Mouse (Mus musculus) heart, embryonic 11.5 days (tissue): ENCODE measurements around the gene Lipe. TPM values are rescaled to one million over a fixed set of nuclear protein-coding genes. Genes with fewer than 3 reads are reported as not detected.

Source experiments
- ATAC-seq: fragments of 200-750 bp; cut with Nextera tagmentation; replicated peaks from 2 replicates; pipeline ENCODE4 v1.8.0; 2017; ENCODE audit warnings: moderate library complexity; ENCODE audit not compliant: insufficient number of reproducible peaks, low FRiP score, low TSS enrichment
- H3K27ac ChIP-seq: fragments of 300-500 bp; sonication (generic); 2 replicates; pipeline ENCODE4 v1.5.1; 2014; ENCODE audit warnings: mild to moderate bottlenecking, low read depth, low read length
- H3K27me3 ChIP-seq: fragments of 300-500 bp; sonication (generic); 2 replicates; pipeline ENCODE4 v1.6.1; 2014; ENCODE audit warnings: mild to moderate bottlenecking, low read length, mixed read lengths; ENCODE audit not compliant: control insufficient read depth, insufficient read depth
- H3K36me3 ChIP-seq: fragments of 300-500 bp; sonication (generic); 2 replicates; pipeline ENCODE4 v1.6.1; 2014; ENCODE audit warnings: mild to moderate bottlenecking, low read length, moderate library complexity, mixed read lengths; ENCODE audit not compliant: control insufficient read depth, insufficient read depth
- H3K4me1 ChIP-seq: fragments of 300-500 bp; sonication (generic); 2 replicates; pipeline ENCODE4 v1.6.1; 2014; ENCODE audit warnings: low read length; ENCODE audit not compliant: control insufficient read depth, insufficient read depth
- H3K4me2 ChIP-seq: fragments of 300-500 bp; sonication (generic); 2 replicates; pipeline ENCODE4 v1.6.1; 2014; ENCODE audit warnings: mild to moderate bottlenecking, moderate library complexity
- H3K4me3 ChIP-seq: fragments of 300-500 bp; sonication (generic); 2 replicates; pipeline ENCODE4 v1.5.1; 2014; ENCODE audit warnings: low read depth, low read length
- H3K9ac ChIP-seq: fragments of 300-500 bp; sonication (generic); 2 replicates; pipeline ENCODE4 v1.6.1; 2014; ENCODE audit warnings: mild to moderate bottlenecking, low read depth, low read length, moderate library complexity
- H3K9me3 ChIP-seq: fragments of 300-500 bp; sonication (generic); replicated peaks from 2 replicates; pipeline ENCODE4 v1.6.1; 2016; ENCODE audit warnings: low read length; ENCODE audit not compliant: control insufficient read depth
- WGBS: fragments of 180-500 bp; shearing (Covaris S2); extraction: QIAGEN DNeasy Blood & Tissue Kit; methylation state at CpG from one replicate; pipeline ENCODE4 v1.1.7; 2014; ENCODE audit not compliant: insufficient replicate concordance; 5-methylcytosine and 5-hydroxymethylcytosine counted together
- polyA plus RNA-seq: library from polyadenylated mRNA; unstranded; fragments of >200 nt; fragmentation: Nextera tagmentation; extraction: Ambion mirVana; gene quantifications from 2 replicates; pipeline ENCODE4 v1.2.1, GENCODE M21; 2014

Lipe gene
- polyA plus RNA-seq, 1 experiment from 2014 or later: 1.6 TPM

DNA sequence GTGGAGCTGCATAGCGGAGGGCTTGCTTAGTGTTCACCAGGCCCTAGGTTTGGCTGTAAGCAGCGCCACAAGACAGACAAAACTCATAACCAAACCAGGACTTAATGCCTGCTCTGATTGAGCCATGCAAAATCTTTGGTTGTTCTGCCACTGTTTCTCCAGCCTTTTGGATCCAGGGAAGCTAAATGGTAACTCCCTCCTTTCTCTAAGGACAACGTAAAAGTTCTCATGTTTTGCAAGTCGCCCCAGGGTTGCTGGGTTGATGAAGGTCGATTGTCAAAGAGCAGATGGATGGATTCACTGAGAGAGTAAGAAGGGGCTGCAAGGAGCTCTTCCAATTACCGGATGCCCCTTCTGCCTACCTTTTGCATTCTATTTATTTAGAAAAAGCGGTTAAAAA, 3.8 kb downstream of the Lipe start:
- peaks cover 10% of the 10 kb centered on the region; the same call in 1 of the 2 replicates for H3K27me3 ChIP-seq
- no peak for ATAC-seq
- peak overlapping the region; percentile 68; the same call in 1 of the 2 replicates for H3K9ac ChIP-seq
- H3K4me2 ChIP-seq: peak overlapping the region; percentile 83
- H3K27ac ChIP-seq: no peak overlapping the region
- H3K4me1 ChIP-seq: peaks cover 10% of the 10 kb centered on the region
- 16% methylated on average over 7 of the region's 7 CpGs for WGBS
- H3K9me3 ChIP-seq: no peaks in the 10 kb centered on the region
- 0 out of 2 replicates have a peak, but pooled peaks cover 2% of the 10 kb centered on the region for H3K36me3 ChIP-seq
- peak overlapping the region; percentile 69 for H3K4me3 ChIP-seq

DNA sequence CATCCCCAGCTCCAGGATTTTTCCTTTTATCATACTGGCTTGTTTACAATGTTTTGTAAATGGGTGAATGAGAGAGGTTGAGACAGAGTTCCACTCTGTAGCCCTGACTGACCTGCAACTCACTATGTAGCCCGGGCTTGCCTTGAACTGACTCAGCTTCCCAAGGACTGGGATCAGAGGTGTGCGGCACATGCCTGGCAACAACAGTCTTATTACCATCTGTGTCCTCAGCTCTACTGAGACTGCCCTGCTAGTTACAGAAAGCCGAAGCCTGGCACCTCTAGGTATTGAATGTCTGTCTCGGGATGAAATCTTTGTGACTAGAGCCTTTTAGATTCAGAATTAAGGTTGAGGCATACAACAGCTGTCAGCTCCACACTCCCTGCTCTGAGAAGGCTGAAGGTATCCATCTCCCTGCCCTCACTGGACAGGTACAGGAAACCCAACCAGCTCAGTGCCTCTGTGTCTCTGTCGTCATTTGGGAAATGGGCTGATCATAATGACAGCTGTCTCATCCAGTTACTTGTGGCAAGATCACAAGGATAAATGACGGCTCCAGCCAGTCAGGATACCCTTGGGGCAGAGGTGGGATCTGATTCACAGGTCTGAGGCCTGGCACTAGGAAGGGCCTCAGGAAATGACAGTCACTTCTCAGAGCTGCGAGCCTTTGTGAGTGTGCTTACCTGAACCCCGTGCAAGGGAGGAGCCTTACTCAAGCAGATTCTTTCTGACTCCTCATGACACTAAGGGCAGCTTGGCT, 4.9 kb downstream of the Lipe start:
- 75% methylated on average over 8 of the region's 8 CpGs for WGBS
- Histone ChIP-seq H3K4me3 (no peak overlapping the region), H3K9ac (no peak overlapping the region)

DNA sequence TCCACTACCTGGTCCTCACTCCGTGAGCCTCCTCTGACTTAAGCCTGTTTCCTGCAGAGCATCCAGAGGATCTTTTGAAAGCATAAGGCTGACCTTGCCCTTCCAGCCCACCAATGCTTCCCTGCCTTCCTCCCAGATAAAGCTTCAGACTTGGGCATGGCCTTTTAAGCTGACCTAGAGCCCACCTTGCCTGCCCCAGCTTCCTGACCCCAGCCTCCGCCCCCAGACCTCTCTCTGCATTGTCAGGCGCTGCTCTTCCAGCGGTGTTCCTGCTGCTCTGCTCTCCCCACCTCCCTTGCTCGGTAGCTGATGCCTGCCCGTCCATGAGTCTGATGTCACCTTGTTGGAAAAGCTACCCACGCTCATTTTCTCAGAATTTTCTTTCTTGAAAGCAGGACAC, 5.7 kb downstream of the Lipe start:
- no peak overlapping the region for H3K4me3 ChIP-seq
- no peak overlapping the region for H3K9ac ChIP-seq
- peaks cover 10% of the 10 kb centered on the region; the same call in 1 of the 2 replicates for H3K27me3 ChIP-seq
- H3K36me3 ChIP-seq: peaks cover 2% of the 10 kb centered on the region; the same call in 1 of the 2 replicates
- no peaks in the 10 kb centered on the region for H3K9me3 ChIP-seq
- H3K4me1 ChIP-seq: peaks cover 10% of the 10 kb centered on the region
- ATAC-seq: no peak
- H3K27ac ChIP-seq: no peak overlapping the region
- 44% methylated on average over 7 of the region's 7 CpGs for WGBS
- no peak overlapping the region for H3K4me2 ChIP-seq

More for the DNA sequence above, 4.9 kb downstream of the Lipe start:
- ATAC-seq: no peak
- Histone ChIP-seq H3K36me3 (0 out of 2 replicates have a peak, but pooled peaks cover 2% of the 10 kb centered on the region), H3K27ac (no peak overlapping the region), H3K4me2 (peak overlapping the region; percentile 83; the same call in 1 of the 2 replicates), H3K9me3 (no peaks in the 10 kb centered on the region), H3K4me1 (peaks cover 10% of the 10 kb centered on the region), H3K27me3 (peaks cover 10% of the 10 kb centered on the region; the same call in 1 of the 2 replicates)

DNA sequence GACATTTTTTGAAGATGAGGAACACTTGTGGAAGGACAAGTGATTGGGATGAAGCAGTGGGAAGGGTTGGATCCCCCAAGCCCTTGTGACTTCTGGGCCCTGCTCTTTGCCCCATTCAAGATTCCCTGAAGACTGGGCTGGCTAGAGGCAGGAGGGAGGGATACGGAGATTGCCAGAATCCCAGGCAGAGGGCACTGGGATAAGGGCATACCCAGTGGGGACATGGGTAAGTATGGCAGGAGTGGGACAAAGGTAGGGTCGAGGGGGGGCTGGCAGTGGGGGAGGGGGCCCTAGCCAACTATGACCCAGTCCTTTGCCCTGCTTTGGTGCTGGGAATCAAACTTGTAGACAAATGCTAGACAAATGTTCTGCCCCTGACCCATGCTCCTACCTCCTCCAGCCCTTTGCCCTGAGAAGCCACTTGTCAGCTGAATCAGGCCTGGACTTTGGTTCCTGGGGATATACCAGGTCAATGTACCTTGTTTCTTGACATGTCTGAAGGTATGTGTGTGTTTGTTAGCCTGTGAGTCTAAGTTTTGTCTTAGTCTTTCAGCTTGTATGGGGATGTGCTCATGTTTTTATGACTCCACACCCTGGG, 6.6 kb downstream of the Lipe start:
- Histone ChIP-seq H3K9me3 (no peaks in the 10 kb centered on the region), H3K4me3 (no peak overlapping the region), H3K9ac (no peak overlapping the region), H3K4me2 (no peak overlapping the region), H3K27me3 (peaks cover 10% of the 10 kb centered on the region; the same call in 1 of the 2 replicates), H3K27ac (no peak overlapping the region), H3K36me3 (peaks cover 2% of the 10 kb centered on the region; the same call in 1 of the 2 replicates), H3K4me1 (peaks cover 10% of the 10 kb centered on the region)
- ATAC-seq: no peak
- 66% methylated on average over 2 of the region's 2 CpGs for WGBS

DNA sequence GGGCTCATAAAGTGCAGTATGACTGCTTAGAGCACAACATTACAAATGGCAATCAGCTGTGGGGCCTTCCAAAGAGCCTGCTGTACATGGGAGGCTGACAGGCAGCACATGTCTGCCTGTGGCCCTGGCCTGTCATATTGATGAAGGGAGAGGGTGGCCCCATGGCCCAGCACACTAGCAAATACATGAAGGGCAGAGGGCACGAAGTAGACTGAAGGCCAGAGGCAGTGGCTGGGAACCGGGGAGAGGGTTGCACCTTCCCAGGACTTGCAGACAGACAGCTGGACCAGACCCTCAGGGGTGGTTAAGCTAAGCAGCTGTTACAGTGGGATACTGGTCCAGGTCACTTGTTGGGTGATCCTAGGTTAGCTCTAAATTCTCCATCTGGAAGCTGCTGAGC, 7.5 kb downstream of the Lipe start:
- Histone ChIP-seq H3K4me2 (no peak overlapping the region), H3K27ac (no peak overlapping the region), H3K4me1 (peaks cover 13% of the 10 kb centered on the region), H3K9me3 (no peaks in the 10 kb centered on the region), H3K36me3 (peaks cover 2% of the 10 kb centered on the region; the same call in 1 of the 2 replicates), H3K9ac (no peak overlapping the region), H3K27me3 (peaks cover 10% of the 10 kb centered on the region; the same call in 1 of the 2 replicates), H3K4me3 (no peak overlapping the region)
- WGBS: 45% methylated on average over 2 of the region's 2 CpGs
- ATAC-seq: no peak

DNA sequence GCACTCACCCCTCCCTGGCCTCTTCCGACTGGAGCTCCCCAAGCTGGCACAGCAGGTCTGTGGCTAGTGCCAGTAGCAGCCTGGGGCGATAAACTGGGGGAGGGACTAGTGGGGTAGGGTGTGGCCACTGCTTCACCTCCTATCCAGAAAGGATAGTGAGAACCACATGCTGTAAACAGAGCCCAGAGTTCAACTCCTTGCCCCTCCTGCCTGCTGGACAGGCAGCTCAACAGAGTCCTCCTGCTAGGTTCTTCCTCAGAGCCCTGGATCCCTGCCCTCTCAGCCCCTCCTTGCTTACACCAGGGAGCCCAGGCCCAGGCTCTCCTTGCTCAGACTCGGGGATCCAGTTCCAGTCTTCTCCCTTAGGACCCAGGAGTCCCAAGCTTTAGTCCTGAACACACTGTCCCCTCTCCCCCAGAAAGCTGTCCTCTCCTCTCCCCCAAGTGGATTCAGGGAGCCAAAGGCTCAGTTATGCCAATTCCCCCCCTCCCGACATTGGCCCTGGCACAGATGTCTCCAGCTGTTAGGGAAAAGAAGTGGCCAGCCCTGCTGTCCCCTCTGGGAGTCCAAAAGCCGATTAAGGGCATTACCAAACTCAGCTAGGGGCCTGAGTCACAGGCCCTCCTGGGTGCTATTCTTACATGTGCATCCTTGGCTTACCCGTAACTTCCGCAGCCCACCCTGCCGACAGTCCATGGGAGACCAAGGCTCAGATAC, 8.3 kb downstream of the Lipe start:
- no peak overlapping the region for H3K27ac ChIP-seq
- ATAC-seq: no peak
- WGBS: 49% methylated on average over 8 of the region's 8 CpGs
- no peak overlapping the region for H3K4me3 ChIP-seq
- H3K4me2 ChIP-seq: no peak overlapping the region
- peaks cover 10% of the 10 kb centered on the region; the same call in 1 of the 2 replicates for H3K27me3 ChIP-seq
- peaks cover 2% of the 10 kb centered on the region; the same call in 1 of the 2 replicates for H3K36me3 ChIP-seq
- peaks cover 13% of the 10 kb centered on the region for H3K4me1 ChIP-seq
- no peak overlapping the region for H3K9ac ChIP-seq
- no peaks in the 10 kb centered on the region for H3K9me3 ChIP-seq

DNA sequence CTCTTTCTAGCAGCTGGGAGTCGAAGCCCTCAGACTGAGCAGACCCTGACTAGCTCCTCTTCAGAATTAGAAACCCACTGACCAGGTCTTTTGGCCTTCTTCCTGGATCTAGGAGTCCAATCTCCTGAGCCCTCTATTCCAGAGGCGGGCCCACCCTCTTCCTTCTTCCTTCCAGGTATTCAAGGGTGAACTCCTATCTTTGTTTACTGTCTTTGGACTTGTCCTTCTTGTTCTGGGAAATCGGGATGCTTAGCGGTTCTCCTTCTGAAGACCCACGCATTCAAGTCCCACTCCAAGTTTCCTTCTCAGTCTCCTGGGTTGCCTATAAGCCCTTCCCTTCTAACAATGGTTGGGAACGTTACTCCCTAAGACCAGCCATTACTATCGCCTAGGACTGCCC, 9.6 kb downstream of the Lipe start:
- Histone ChIP-seq H3K27ac (no peak overlapping the region), H3K4me3 (no peak overlapping the region), H3K9ac (no peak overlapping the region), H3K4me2 (no peak overlapping the region), H3K4me1 (peaks cover 5% of the 10 kb centered on the region; the same call in 1 of the 2 replicates), H3K9me3 (no peaks in the 10 kb centered on the region), H3K27me3 (peaks cover 9% of the 10 kb centered on the region; the same call in 1 of the 2 replicates), H3K36me3 (peaks cover 2% of the 10 kb centered on the region; the same call in 1 of the 2 replicates)
- ATAC-seq: no peak
- WGBS: 78% methylated on average over 7 of the region's 7 CpGs

DNA sequence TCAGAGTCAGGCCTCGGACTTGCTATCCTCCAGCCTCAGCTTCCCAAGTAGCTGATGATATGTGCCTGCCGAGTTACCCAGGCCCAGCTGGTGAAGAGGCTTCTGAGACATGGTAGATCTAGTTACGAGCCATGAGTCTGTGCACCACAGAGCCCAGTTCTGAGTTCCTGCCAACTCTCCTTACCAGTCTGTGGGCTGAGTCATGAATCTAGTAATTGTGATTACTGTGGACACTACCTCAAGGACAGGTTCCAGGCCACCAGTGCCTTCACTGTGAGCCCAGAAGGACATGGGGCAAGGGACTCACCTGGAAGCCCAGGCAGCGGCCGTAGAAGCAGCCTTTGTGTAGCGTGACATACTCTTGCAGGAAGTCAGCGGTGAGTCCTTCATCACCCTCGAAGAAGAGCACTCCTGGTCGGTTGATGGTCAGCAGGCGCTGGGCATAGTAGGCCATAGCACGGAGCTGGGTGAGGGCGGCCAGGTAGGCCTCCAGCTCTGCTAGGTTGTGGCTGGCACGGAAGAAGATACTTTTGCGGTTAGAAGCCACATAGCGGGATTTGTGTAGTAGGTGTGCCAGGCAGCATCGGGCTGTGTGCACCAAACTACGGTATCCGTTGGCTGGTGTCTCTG, 10.6 kb downstream of the Lipe start:
- H3K36me3 ChIP-seq: peaks cover 2% of the 10 kb centered on the region; the same call in 1 of the 2 replicates
- no peak overlapping the region for H3K9ac ChIP-seq
- H3K9me3 ChIP-seq: no peaks in the 10 kb centered on the region
- H3K4me2 ChIP-seq: no peak overlapping the region
- no peak for ATAC-seq
- 0 out of 2 replicates have a peak, but pooled peaks cover 5% of the 10 kb centered on the region for H3K27me3 ChIP-seq
- no peak overlapping the region for H3K27ac ChIP-seq
- H3K4me3 ChIP-seq: no peak overlapping the region
- H3K4me1 ChIP-seq: peaks cover 5% of the 10 kb centered on the region; the same call in 1 of the 2 replicates
- WGBS: 89% methylated on average over 18 of the region's 18 CpGs
